Mouse (Mus musculus) embryonic fibroblast, embryonic 13.5 days (primary cell): Measurements from ENCODE around the gene Runx1.

Experiments used
- CTCF ChIP-seq: IDR thresholded peaks from 2 replicates; pipeline ENCODE4 v1.5.1; 2011; ENCODE audit warnings: mild to moderate bottlenecking, control low read depth, low read length, moderate library complexity, borderline replicate concordance; ENCODE audit not compliant: insufficient read depth
- POLR2A ChIP-seq: IDR thresholded peaks from 2 replicates; pipeline ENCODE4 v1.6.1; 2011; ENCODE audit warnings: low read depth, mild to moderate bottlenecking, control low read depth, low read length, moderate library complexity

GRCm38 (mm10) chr16:92581767-92582166 lies 244.2 kb downstream of the Runx1 start:
- TF ChIP-seq CTCF (no peak), POLR2A (no peak)
